Mouse (Mus musculus): ENCODE measurements at regions not wholly inside any gene's neighbourhood (a gene's known extent, or its start where the extent isn't known, plus 50 kb on each side); places are given as distances from the start of the nearest gene placed in this dataset.

DNA sequence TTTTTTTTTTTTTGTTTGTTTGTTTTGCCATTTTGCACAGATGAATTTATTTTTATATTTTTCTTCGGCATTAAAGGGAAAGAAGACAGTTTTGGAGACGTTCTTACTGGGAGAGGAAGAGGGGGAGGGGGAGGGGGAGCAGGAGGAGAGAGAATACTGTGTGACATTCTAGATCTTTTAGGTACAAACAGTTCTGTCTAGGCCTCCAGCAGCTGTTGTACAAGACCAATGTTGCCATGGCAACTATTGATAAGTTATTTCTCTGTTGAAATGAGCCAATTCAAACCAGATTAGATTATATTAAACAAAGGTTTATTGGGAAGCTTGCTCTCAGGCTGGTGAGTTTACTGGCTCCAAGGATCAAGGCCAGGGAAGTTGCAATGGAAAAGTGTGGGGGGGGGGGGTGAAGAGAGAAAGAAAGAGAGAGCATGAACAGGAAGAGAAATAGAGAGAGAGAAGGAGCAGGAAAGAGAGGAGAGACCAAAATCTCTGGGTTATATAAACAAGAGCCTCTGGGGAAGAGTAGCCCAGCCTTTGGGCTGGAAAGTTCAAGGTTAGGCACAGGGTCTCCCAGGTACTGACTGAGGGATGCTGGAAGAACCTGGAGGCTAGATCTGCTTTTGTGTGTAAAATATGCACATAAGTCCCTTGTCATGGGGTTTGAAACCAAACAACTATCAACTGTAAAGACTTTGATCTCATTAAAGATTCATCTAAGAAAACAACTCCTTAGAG, 182.7 kb upstream of the Ptprk start:
- Histone ChIP-seq H3K9ac (ENCODE audit: low read length) (no peak overlapping the region), H3K4me1 (replicated peaks; ENCODE audit: control insufficient read depth, insufficient read depth, low read length) (no peaks in the 10 kb centered on the region)
- WGBS = 13% methylated on average over 2 of the region's 2 CpGs

DNA sequence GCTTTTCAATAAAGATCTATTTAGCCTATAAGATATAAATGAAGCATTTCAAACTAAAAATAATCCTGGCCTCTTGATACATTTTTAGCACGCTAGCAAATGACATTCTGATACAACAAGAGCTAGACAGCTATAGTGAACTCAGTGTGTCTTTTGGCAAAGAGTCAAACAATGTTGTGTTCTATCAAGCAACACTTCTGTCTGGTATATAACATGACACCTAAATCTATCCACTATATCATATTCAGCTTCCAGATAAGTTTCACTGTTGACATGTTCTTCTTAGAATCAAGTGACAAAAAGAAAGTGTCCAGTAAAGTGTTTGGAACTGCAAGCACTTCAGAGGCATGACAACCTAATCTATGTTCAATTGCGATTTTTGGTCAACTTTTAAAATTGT, 158.2 kb upstream of the Ptprk start:
- Histone ChIP-seq H3K4me1 (replicated peaks; ENCODE audit: control insufficient read depth, insufficient read depth, low read length) (no peaks in the 10 kb centered on the region), H3K36me3 (ENCODE audit: control insufficient read depth, insufficient read depth, low read length) (no peaks in the 10 kb centered on the region), H3K27me3 (ENCODE audit: control insufficient read depth, insufficient read depth, low read depth, low read length) (no peaks in the 10 kb centered on the region), H3K4me2 (ENCODE audit: low read depth, low read length) (no peak overlapping the region), H3K9ac (ENCODE audit: low read length) (no peak overlapping the region), H3K27ac (ENCODE audit: low read length) (no peak overlapping the region), H3K9me3 (ENCODE audit: control insufficient read depth, low read length) (no peaks in the 10 kb centered on the region), H3K4me3 (ENCODE audit: low read length) (no peak overlapping the region)
- 33% methylated on average over 2 of the region's 2 CpGs for WGBS
- ATAC-seq (ENCODE audit: low read depth) = peak; percentile 83

More for the DNA sequence above, 182.7 kb upstream of the Ptprk start:
- Histone ChIP-seq H3K4me2 (ENCODE audit: low read depth, low read length) (no peak overlapping the region), H3K36me3 (ENCODE audit: control insufficient read depth, insufficient read depth, low read length) (no peaks in the 10 kb centered on the region), H3K27me3 (ENCODE audit: control insufficient read depth, insufficient read depth, low read depth, low read length) (no peaks in the 10 kb centered on the region), H3K27ac (ENCODE audit: low read length) (no peak overlapping the region), H3K9me3 (ENCODE audit: control insufficient read depth, low read length) (no peaks in the 10 kb centered on the region), H3K4me3 (ENCODE audit: low read length) (no peak overlapping the region)
- no peak for ATAC-seq (ENCODE audit: low read depth)

DNA sequence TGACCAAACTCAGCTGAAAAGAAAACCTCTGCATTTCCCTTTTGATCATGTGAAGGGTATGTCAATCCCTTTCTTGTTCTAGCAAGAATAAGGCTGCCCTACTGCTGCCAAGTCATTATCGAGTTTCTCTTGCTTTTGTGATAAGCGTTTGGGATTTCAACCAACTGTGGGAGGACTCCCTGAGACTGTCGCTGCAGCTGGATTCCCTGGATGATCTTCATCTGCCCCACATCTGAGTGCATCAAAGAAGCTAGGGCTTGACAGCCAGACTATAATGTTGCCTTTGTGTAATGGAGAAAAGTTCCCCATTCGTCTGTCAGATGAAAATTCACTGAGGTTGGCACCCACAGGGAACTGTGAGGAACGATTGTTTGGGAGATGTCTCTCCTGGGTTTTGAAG, 147.4 kb upstream of the Ptprk start:
- Histone ChIP-seq H3K4me2 (ENCODE audit: low read depth, low read length) (no peak overlapping the region), H3K4me1 (replicated peaks; ENCODE audit: control insufficient read depth, insufficient read depth, low read length) (no peaks in the 10 kb centered on the region), H3K9ac (ENCODE audit: low read length) (no peak overlapping the region), H3K9me3 (ENCODE audit: control insufficient read depth, low read length) (no peaks in the 10 kb centered on the region; the same call in 1 of the 2 replicates), H3K27me3 (ENCODE audit: control insufficient read depth, insufficient read depth, low read depth, low read length) (no peaks in the 10 kb centered on the region), H3K27ac (ENCODE audit: low read length) (no peak overlapping the region), H3K36me3 (ENCODE audit: control insufficient read depth, insufficient read depth, low read length) (no peaks in the 10 kb centered on the region), H3K4me3 (ENCODE audit: low read length) (no peak overlapping the region)
- ATAC-seq (ENCODE audit: low read depth) = no peak
- WGBS = 40% methylated on average over 5 of the region's 5 CpGs

DNA sequence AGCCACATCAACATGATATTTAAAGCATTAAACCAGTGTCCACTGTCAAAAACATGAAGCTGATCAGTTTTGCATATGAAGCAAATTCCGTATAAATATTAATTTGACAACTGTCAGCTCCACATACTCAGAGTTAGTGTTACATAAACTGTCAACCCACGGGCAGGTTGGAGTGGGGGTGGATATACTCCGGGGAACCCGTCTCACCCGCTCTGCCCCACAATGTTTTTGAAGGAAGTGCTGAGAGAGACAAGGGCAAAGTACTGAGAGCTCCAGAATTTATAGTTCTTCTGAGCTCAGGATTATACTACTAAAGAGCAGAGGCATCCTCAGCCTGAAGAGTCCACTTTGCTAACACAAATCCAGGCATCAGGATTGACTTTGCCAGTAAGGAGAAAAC, 132.5 kb upstream of the Ptprk start:
- Histone ChIP-seq H3K27ac (ENCODE audit: low read length) (no peak overlapping the region), H3K4me2 (ENCODE audit: low read depth, low read length) (no peak overlapping the region), H3K4me3 (ENCODE audit: low read length) (no peak overlapping the region), H3K9ac (ENCODE audit: low read length) (no peak overlapping the region), H3K27me3 (ENCODE audit: control insufficient read depth, insufficient read depth, low read depth, low read length) (no peaks in the 10 kb centered on the region), H3K36me3 (ENCODE audit: control insufficient read depth, insufficient read depth, low read length) (no peaks in the 10 kb centered on the region), H3K9me3 (ENCODE audit: control insufficient read depth, low read length) (no peaks in the 10 kb centered on the region), H3K4me1 (replicated peaks; ENCODE audit: control insufficient read depth, insufficient read depth, low read length) (peaks cover 2% of the 10 kb centered on the region; the same call in 1 of the 2 replicates)
- no peak for ATAC-seq (ENCODE audit: low read depth)
- 45% methylated on average over 5 of the region's 5 CpGs for WGBS

DNA sequence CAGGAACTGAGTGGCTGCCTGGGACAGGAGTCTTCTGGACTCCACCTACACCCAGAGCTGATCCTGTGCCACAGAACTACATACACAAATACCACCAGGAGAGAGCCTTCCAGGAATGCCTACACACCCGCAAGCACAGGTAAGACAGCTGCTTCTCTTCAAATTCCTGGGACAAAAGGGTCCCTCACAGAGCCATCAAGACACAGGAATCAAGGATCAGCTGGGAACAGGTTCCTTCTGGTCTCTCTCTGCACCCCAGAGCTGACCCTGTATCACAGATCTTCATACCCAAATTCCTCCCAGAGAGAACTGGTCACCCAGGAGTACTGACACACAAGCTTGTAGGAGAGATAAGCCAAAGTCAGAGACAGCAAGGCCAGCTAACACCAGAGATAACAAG, 125.5 kb upstream of the Ptprk start:
- Histone ChIP-seq H3K4me1 (replicated peaks; ENCODE audit: control insufficient read depth, insufficient read depth, low read length) (no peaks in the 10 kb centered on the region), H3K27ac (ENCODE audit: low read length) (no peak overlapping the region), H3K36me3 (ENCODE audit: control insufficient read depth, insufficient read depth, low read length) (no peaks in the 10 kb centered on the region), H3K27me3 (ENCODE audit: control insufficient read depth, insufficient read depth, low read depth, low read length) (no peaks in the 10 kb centered on the region), H3K4me3 (ENCODE audit: low read length) (no peak overlapping the region), H3K9me3 (ENCODE audit: control insufficient read depth, low read length) (no peaks in the 10 kb centered on the region), H3K4me2 (ENCODE audit: low read depth, low read length) (no peak overlapping the region), H3K9ac (ENCODE audit: low read length) (no peak overlapping the region)
- ATAC-seq (ENCODE audit: low read depth) = no peak
- 100% methylated on average over 1 of the region's 1 CpGs for WGBS

DNA sequence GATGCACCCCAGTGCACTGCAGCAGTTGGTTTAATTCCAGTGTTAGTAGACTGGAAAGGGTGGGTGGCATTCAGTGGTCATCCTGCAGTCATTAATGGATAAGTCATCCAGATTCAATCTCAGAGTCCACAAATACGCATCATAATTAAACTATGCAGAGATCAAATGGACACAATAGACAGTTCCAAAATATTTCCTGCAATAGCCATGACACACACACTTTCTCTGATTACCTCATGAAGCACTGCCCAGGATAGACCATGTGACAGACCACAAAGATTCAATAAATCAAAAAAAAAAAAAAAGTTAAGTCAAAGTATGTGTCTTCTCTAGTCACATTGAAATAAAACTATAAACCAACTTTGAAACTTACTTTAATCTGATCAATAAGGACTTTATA, 106.4 kb upstream of the Ptprk start:
- H3K4me1 ChIP-seq (replicated peaks; ENCODE audit: control insufficient read depth, insufficient read depth, low read length) = no peaks in the 10 kb centered on the region
- no peak overlapping the region for H3K4me2 ChIP-seq (ENCODE audit: low read depth, low read length)
- H3K36me3 ChIP-seq (ENCODE audit: control insufficient read depth, insufficient read depth, low read length) = no peaks in the 10 kb centered on the region
- WGBS = 89% methylated on average over 1 of the region's 1 CpGs
- H3K27me3 ChIP-seq (ENCODE audit: control insufficient read depth, insufficient read depth, low read depth, low read length) = no peaks in the 10 kb centered on the region
- no peak overlapping the region for H3K27ac ChIP-seq (ENCODE audit: low read length)
- H3K9ac ChIP-seq (ENCODE audit: low read length) = no peak overlapping the region
- no peak for ATAC-seq (ENCODE audit: low read depth)
- no peak overlapping the region for H3K4me3 ChIP-seq (ENCODE audit: low read length)
- H3K9me3 ChIP-seq (ENCODE audit: control insufficient read depth, low read length) = no peaks in the 10 kb centered on the region

DNA sequence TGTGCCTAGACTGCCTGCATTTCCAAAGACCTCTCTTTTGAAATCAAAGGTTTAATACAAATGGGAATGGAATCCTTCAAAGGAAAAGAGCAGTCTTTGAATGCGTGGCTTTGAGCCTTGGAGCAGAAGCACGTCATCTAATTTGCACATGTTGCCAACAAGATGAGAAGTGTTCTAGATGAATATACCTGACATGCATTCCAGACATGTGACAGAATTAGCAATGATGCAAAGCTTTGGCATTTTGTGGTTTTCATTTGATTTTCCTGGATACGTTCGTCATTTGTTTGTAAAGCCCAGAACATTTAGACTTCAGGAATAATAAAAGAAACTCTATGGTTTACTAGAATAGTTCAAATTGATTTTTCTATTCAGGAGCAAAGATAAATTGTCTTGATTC, 90.6 kb upstream of the Ptprk start:
- Histone ChIP-seq H3K4me3 (ENCODE audit: low read length) (no peak overlapping the region), H3K4me2 (ENCODE audit: low read depth, low read length) (no peak overlapping the region)

DNA sequence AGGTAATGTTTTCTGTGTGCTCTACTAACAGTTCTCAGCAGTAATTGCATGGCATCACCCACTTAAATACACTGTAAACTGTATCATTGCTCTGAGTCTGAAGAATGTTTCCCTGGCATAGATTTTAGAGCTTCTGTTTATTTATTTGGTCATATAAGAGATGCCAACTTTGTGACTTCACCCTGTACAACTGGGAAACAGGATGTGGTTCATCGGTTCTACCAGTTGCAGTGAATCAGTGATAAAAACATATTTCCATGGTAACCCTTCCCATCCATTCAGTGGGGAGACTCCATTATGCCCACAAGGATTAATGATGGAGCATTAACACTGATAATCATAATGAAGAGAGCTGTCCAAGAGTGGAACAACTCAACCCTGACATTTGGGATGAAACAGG, 89.6 kb upstream of the Ptprk start:
- Histone ChIP-seq H3K4me1 (replicated peaks; ENCODE audit: control insufficient read depth, insufficient read depth, low read length) (peaks cover 13% of the 10 kb centered on the region), H3K27me3 (ENCODE audit: control insufficient read depth, insufficient read depth, low read depth, low read length) (no peaks in the 10 kb centered on the region), H3K9me3 (ENCODE audit: control insufficient read depth, low read length) (no peaks in the 10 kb centered on the region), H3K27ac (ENCODE audit: low read length) (no peak overlapping the region), H3K36me3 (ENCODE audit: control insufficient read depth, insufficient read depth, low read length) (no peaks in the 10 kb centered on the region), H3K9ac (ENCODE audit: low read length) (no peak overlapping the region), H3K4me3 (ENCODE audit: low read length) (no peak overlapping the region), H3K4me2 (ENCODE audit: low read depth, low read length) (no peak overlapping the region)
- 63% methylated on average over 1 of the region's 1 CpGs for WGBS
- no peak for ATAC-seq (ENCODE audit: low read depth)

More for the DNA sequence above, 90.6 kb upstream of the Ptprk start:
- no peak overlapping the region for H3K27ac ChIP-seq (ENCODE audit: low read length)
- 90% methylated on average over 4 of the region's 4 CpGs for WGBS
- H3K9ac ChIP-seq (ENCODE audit: low read length) = no peak overlapping the region
- H3K27me3 ChIP-seq (ENCODE audit: control insufficient read depth, insufficient read depth, low read depth, low read length) = no peaks in the 10 kb centered on the region
- H3K9me3 ChIP-seq (ENCODE audit: control insufficient read depth, low read length) = no peaks in the 10 kb centered on the region
- H3K36me3 ChIP-seq (ENCODE audit: control insufficient read depth, insufficient read depth, low read length) = no peaks in the 10 kb centered on the region
- H3K4me1 ChIP-seq (replicated peaks; ENCODE audit: control insufficient read depth, insufficient read depth, low read length) = peaks cover 13% of the 10 kb centered on the region
- ATAC-seq (ENCODE audit: low read depth) = no peak

DNA sequence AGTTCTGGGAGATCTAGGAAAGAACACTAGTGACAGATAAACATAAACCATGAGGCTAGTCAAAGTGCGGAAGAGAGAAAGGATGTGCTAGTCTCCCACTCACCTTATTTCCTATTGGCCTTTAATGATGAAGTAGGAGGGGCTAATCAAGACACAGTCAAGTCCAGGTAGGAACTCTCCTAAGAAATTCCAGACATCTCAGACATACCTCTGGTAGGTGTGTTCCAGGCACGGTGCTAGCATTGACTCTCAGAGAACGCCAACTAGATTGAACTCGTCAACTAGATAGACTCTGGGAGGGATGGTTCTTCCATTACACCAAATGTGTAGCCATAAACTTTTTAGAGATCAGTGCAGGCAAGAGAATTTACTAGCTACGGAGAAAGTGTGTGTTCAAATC, 87.6 kb upstream of the Ptprk start:
- no peak for ATAC-seq (ENCODE audit: low read depth)
- Histone ChIP-seq H3K36me3 (ENCODE audit: control insufficient read depth, insufficient read depth, low read length) (no peaks in the 10 kb centered on the region), H3K4me2 (ENCODE audit: low read depth, low read length) (no peak overlapping the region), H3K4me1 (replicated peaks; ENCODE audit: control insufficient read depth, insufficient read depth, low read length) (peaks cover 6% of the 10 kb centered on the region), H3K27me3 (ENCODE audit: control insufficient read depth, insufficient read depth, low read depth, low read length) (no peaks in the 10 kb centered on the region), H3K9ac (ENCODE audit: low read length) (no peak overlapping the region), H3K27ac (ENCODE audit: low read length) (no peak overlapping the region), H3K4me3 (ENCODE audit: low read length) (no peak overlapping the region), H3K9me3 (ENCODE audit: control insufficient read depth, low read length) (no peaks in the 10 kb centered on the region)
- WGBS = 80% methylated on average over 5 of the region's 5 CpGs

DNA sequence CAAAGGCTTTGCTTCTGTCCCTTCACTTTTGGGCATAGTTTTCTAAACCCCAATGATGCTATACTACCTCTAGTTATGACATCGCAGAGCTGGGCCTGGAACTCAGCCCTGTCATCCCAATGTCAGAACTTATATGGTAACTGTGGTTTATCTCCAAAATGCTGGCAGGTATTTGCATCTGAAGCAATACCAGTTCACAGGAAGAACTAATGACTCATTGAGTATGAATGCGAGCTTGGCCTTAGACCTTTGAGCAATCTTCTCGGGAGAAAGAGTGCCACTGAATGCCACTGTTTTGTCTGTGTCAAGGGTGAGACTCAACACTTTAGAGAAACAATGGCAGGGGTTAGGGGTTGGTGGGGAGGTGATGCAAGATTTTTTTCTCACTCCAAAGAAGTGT, 86.6 kb upstream of the Ptprk start:
- 65% methylated on average over 3 of the region's 3 CpGs for WGBS
- no peak overlapping the region for H3K4me3 ChIP-seq (ENCODE audit: low read length)
- ATAC-seq (ENCODE audit: low read depth) = no peak
- H3K4me1 ChIP-seq (replicated peaks; ENCODE audit: control insufficient read depth, insufficient read depth, low read length) = no peaks in the 10 kb centered on the region
- H3K9me3 ChIP-seq (ENCODE audit: control insufficient read depth, low read length) = no peaks in the 10 kb centered on the region
- no peaks in the 10 kb centered on the region for H3K36me3 ChIP-seq (ENCODE audit: control insufficient read depth, insufficient read depth, low read length)
- no peak overlapping the region for H3K27ac ChIP-seq (ENCODE audit: low read length)
- H3K4me2 ChIP-seq (ENCODE audit: low read depth, low read length) = no peak overlapping the region
- H3K9ac ChIP-seq (ENCODE audit: low read length) = no peak overlapping the region
- no peaks in the 10 kb centered on the region for H3K27me3 ChIP-seq (ENCODE audit: control insufficient read depth, insufficient read depth, low read depth, low read length)

Measured in lung, embryonic 16.5 days (tissue).